Mouse (Mus musculus): ENCODE results near the gene Mypop. TPM values are rescaled to one million over a fixed set of nuclear protein-coding genes. Genes with fewer than 3 reads are reported as not detected.

Gene Mypop
- polyA plus RNA-seq, 1 experiment, result 35.6 TPM

DNA sequence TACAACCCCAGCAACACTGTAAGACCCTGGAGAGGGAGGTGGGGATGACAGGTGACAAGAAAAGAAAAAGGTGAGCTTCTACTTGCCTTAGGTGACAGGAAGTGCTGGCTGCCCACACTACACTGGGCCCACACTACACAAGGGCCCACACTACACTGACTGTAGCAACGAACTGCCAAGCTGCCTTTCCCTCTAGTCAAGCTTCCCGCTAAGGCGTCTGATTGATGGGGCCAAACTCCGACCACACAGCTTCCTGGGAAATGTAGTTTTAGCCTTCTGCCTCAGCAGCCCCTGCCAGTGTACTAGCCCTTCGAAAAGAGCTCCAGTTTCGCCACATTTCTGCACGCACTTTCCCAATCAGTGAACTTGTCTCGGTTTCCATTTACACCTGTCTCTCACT, 23.4 kb upstream of the Mypop start:
- H3K4me3 ChIP-seq (ENCODE audit: control insufficient read depth, low read depth, low read length), result no peak overlapping the region
- H3K27ac ChIP-seq (ENCODE audit: control insufficient read depth, insufficient read depth, low read depth, low read length), result no peak overlapping the region
- H3K36me3 ChIP-seq (ENCODE audit: control insufficient read depth, insufficient read depth, low read length), result no peaks in the 10 kb centered on the region
- H3K27me3 ChIP-seq (ENCODE audit: control insufficient read depth, insufficient read depth, low read length), result no peaks in the 10 kb centered on the region
- no peak for TF ChIP-seq CTCF (IDR thresholded peaks at IDR 0.05; ENCODE audit: control insufficient read depth, insufficient read depth, insufficient replicate concordance, low read depth, low read length)
- no peak for TF ChIP-seq POLR2A (IDR thresholded peaks at IDR 0.05; ENCODE audit: control insufficient read depth, low read depth, low read length)
- H3K4me1 ChIP-seq (ENCODE audit: control insufficient read depth, insufficient read depth, low read length), result peaks cover 10% of the 10 kb centered on the region

DNA sequence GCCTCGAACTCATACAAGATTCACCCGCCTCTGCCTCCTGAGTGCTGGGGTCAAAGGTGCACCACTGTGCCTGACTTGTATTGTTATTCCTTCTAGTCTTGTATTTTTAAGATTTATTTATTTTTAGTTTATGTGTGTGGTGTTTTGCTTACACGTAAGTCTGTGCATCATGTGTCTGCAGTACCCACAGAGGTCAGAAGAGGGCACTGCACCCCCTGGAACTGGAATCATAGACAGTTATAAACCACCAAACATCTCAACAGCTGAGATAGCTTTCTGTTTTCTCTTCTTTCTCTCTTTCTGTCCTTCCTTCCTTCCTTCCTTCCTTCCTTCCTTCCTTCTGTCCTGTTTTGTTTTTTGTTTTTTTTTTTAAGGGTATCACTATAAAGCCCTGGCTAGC, 20.1 kb upstream of the Mypop start:
- Histone ChIP-seq H3K36me3 (ENCODE audit: control insufficient read depth, insufficient read depth, low read length) (no peaks in the 10 kb centered on the region), H3K27ac (ENCODE audit: control insufficient read depth, insufficient read depth, low read depth, low read length) (no peak overlapping the region), H3K27me3 (ENCODE audit: control insufficient read depth, insufficient read depth, low read length) (no peaks in the 10 kb centered on the region), H3K4me1 (ENCODE audit: control insufficient read depth, insufficient read depth, low read length) (0 out of 2 replicates have a peak, but pooled peaks cover 2% of the 10 kb centered on the region), H3K4me3 (ENCODE audit: control insufficient read depth, low read depth, low read length) (no peak overlapping the region)
- TF ChIP-seq CTCF (IDR thresholded peaks at IDR 0.05; ENCODE audit: control insufficient read depth, insufficient read depth, insufficient replicate concordance, low read depth, low read length) (no peak), POLR2A (IDR thresholded peaks at IDR 0.05; ENCODE audit: control insufficient read depth, low read depth, low read length) (no peak)

DNA sequence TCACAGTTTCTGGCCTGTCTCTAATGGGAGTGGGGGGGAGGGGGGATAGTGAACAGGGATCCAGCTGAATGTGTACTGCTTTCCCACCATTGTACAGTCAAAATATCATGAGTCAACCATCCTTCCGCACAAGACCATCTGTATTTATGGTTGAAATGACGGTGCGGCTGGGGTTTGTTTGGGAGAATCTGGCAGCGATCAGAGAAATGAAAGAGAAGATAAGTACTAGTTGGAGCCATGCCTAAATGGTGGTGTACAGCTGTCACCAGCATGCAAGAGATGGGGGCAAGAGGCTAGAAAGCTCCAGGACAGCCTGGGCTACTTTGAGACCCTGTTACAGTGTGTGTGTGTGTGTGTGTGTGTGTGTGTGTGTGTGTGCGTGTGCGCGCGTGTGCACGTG, 12.7 kb upstream of the Mypop start:
- no peaks in the 10 kb centered on the region for H3K4me1 ChIP-seq (ENCODE audit: control insufficient read depth, insufficient read depth, low read length)
- TF ChIP-seq CTCF (IDR thresholded peaks at IDR 0.05; ENCODE audit: control insufficient read depth, insufficient read depth, insufficient replicate concordance, low read depth, low read length) (no peak), POLR2A (IDR thresholded peaks at IDR 0.05; ENCODE audit: control insufficient read depth, low read depth, low read length) (no peak)
- H3K27me3 ChIP-seq (ENCODE audit: control insufficient read depth, insufficient read depth, low read length), result no peaks in the 10 kb centered on the region
- no peak overlapping the region for H3K27ac ChIP-seq (ENCODE audit: control insufficient read depth, insufficient read depth, low read depth, low read length)
- no peak overlapping the region for H3K4me3 ChIP-seq (ENCODE audit: control insufficient read depth, low read depth, low read length)
- H3K36me3 ChIP-seq (ENCODE audit: control insufficient read depth, insufficient read depth, low read length), result no peaks in the 10 kb centered on the region

DNA sequence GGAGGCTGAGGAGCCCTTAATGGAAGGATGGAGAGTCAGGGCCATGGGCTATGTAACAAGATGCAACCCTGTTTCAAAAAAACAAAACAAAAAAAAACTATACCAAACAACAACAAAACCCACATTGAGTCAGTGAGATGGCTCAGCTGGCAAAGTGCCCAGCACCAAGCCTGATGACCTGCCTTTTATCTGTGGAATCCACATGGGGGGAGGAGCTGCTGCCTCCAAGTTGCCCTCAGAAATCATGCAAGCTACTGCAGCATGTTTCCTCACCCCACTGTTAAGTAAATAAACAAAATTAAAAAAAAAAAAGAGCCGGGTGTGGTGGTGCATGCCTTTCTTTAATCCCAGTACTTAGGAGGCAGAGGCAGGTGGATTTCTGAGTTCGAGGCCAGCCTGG, 4.5 kb upstream of the Mypop start:
- Histone ChIP-seq H3K27me3 (ENCODE audit: control insufficient read depth, insufficient read depth, low read length) (no peaks in the 10 kb centered on the region), H3K4me3 (ENCODE audit: control insufficient read depth, low read depth, low read length) (no peak overlapping the region), H3K27ac (ENCODE audit: control insufficient read depth, insufficient read depth, low read depth, low read length) (no peak overlapping the region), H3K4me1 (ENCODE audit: control insufficient read depth, insufficient read depth, low read length) (peaks cover 13% of the 10 kb centered on the region), H3K36me3 (ENCODE audit: control insufficient read depth, insufficient read depth, low read length) (no peaks in the 10 kb centered on the region)
- TF ChIP-seq POLR2A (IDR thresholded peaks at IDR 0.05; ENCODE audit: control insufficient read depth, low read depth, low read length), result no peak
- no peak for TF ChIP-seq CTCF (IDR thresholded peaks at IDR 0.05; ENCODE audit: control insufficient read depth, insufficient read depth, insufficient replicate concordance, low read depth, low read length)

DNA sequence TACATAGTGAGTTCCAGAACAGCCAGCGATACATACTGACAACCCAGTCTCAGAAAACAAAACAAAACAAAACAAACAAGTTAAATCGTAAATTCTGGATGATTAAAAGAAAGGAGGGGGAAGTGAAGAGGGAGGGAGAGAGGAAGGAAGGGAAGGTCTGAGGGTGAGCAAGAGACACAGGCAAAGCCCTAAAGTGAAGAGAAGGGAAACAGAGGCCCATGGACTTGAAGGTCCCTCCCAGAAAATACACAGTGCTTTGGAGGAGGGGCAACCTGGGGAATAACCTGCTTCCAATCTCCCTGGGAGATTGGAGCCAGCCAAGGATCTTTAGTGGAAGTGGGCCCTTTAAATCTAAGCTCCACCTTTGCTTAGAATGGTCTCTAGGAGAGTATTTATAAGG, 3.9 kb upstream of the Mypop start, which contains the start of gene Nanos2:
Gene Nanos2, plus strand, starts transcription at position 301 of the 400 bp plus-strand sequence.
- TF ChIP-seq POLR2A (IDR thresholded peaks at IDR 0.05; ENCODE audit: control insufficient read depth, low read depth, low read length) (no peak), CTCF (IDR thresholded peaks at IDR 0.05; ENCODE audit: control insufficient read depth, insufficient read depth, insufficient replicate concordance, low read depth, low read length) (no peak)
- Histone ChIP-seq H3K36me3 (ENCODE audit: control insufficient read depth, insufficient read depth, low read length) (no peaks in the 10 kb centered on the region), H3K27ac (ENCODE audit: control insufficient read depth, insufficient read depth, low read depth, low read length) (no peak within 1 kb of the TSS), H3K4me1 (ENCODE audit: control insufficient read depth, insufficient read depth, low read length) (peaks cover 19% of the 10 kb centered on the region), H3K4me3 (ENCODE audit: control insufficient read depth, low read depth, low read length) (no peak within 1 kb of the TSS), H3K27me3 (ENCODE audit: control insufficient read depth, insufficient read depth, low read length) (no peaks in the 10 kb centered on the region)

DNA sequence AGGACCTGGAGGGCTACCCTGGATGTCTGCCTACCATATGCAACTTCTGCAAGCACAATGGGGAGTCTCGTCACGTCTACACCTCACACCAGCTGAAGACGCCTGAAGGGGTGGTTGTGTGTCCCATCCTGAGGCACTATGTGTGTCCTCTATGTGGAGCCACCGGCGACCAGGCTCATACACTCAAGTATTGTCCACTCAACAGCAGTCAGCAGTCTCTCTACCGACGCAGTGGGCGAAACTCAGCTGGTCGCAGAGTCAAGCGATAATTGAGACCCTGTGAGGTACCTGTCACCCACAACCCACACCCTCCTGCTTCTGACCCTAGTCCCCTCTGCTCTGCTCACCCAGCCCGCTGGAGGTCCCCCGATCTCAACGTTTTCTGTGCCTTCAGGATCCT, 3.3 kb upstream of the Mypop start:
- Histone ChIP-seq H3K4me1 (ENCODE audit: control insufficient read depth, insufficient read depth, low read length) (peaks cover 22% of the 10 kb centered on the region), H3K27me3 (ENCODE audit: control insufficient read depth, insufficient read depth, low read length) (no peaks in the 10 kb centered on the region), H3K36me3 (ENCODE audit: control insufficient read depth, insufficient read depth, low read length) (no peaks in the 10 kb centered on the region), H3K4me3 (ENCODE audit: control insufficient read depth, low read depth, low read length) (no peak overlapping the region), H3K27ac (ENCODE audit: control insufficient read depth, insufficient read depth, low read depth, low read length) (no peak overlapping the region)
- TF ChIP-seq CTCF (IDR thresholded peaks at IDR 0.05; ENCODE audit: control insufficient read depth, insufficient read depth, insufficient replicate concordance, low read depth, low read length) (no peak), POLR2A (IDR thresholded peaks at IDR 0.05; ENCODE audit: control insufficient read depth, low read depth, low read length) (peak; percentile 19; the same call in 1 of the 2 replicates)

DNA sequence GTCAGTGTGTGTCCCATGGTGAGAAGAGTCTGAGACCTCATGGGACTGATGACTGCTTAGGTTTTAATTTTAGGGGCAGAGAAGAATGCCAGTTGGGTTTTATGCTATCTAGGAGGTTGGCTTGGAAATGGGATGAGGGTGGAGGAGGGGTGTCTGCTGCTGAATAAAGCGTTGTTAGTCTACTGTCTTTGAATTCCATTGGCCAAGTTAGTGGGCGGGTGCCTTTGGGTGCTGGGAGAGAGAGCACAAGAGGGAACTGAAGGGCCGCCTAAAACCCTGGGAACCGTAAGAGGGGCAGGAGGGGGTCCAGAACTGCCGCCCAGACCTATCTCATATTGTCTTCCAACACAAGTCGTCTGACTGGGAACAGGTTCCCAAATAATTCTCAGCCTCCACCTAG, 2.3 kb upstream of the Mypop start:
- TF ChIP-seq CTCF (IDR thresholded peaks at IDR 0.05; ENCODE audit: control insufficient read depth, insufficient read depth, insufficient replicate concordance, low read depth, low read length) (no peak), POLR2A (IDR thresholded peaks at IDR 0.05; ENCODE audit: control insufficient read depth, low read depth, low read length) (no peak)
- Histone ChIP-seq H3K27me3 (ENCODE audit: control insufficient read depth, insufficient read depth, low read length) (no peaks in the 10 kb centered on the region), H3K4me1 (ENCODE audit: control insufficient read depth, insufficient read depth, low read length) (peaks cover 22% of the 10 kb centered on the region), H3K27ac (ENCODE audit: control insufficient read depth, insufficient read depth, low read depth, low read length) (no peak overlapping the region), H3K4me3 (ENCODE audit: control insufficient read depth, low read depth, low read length) (no peak overlapping the region), H3K36me3 (ENCODE audit: control insufficient read depth, insufficient read depth, low read length) (no peaks in the 10 kb centered on the region)

DNA sequence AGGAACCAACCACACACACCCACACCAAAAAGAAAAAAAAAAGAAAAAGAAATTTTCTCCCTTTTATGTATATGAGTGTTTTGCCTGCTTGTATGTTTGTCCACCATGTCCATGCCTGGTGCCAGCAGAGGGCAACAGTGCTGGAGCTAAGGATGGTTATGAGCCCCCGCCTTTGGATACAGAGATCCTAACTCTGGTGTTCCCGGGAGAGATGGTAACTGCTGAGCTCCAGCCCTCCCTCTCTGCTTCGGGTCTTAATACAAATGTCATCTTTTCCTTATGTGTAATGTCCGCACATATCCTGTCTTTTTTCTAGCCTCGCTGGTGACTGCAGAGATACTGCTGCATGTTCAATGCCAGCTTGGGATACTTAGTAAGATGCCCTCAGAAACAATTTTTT, 1.1 kb upstream of the Mypop start:
- H3K4me1 ChIP-seq (ENCODE audit: control insufficient read depth, insufficient read depth, low read length), result peaks cover 22% of the 10 kb centered on the region
- H3K27ac ChIP-seq (ENCODE audit: control insufficient read depth, insufficient read depth, low read depth, low read length), result no peak overlapping the region; the same call in 1 of the 2 replicates
- no peak overlapping the region; the same call in 1 of the 2 replicates for H3K4me3 ChIP-seq (ENCODE audit: control insufficient read depth, low read depth, low read length)
- no peaks in the 10 kb centered on the region for H3K36me3 ChIP-seq (ENCODE audit: control insufficient read depth, insufficient read depth, low read length)
- TF ChIP-seq CTCF (IDR thresholded peaks at IDR 0.05; ENCODE audit: control insufficient read depth, insufficient read depth, insufficient replicate concordance, low read depth, low read length) (no peak), POLR2A (IDR thresholded peaks at IDR 0.05; ENCODE audit: control insufficient read depth, low read depth, low read length) (no peak)
- H3K27me3 ChIP-seq (ENCODE audit: control insufficient read depth, insufficient read depth, low read length), result no peaks in the 10 kb centered on the region
